Mouse (Mus musculus): ENCODE data around the gene Hpdl.

The Hpdl gene

DNA sequence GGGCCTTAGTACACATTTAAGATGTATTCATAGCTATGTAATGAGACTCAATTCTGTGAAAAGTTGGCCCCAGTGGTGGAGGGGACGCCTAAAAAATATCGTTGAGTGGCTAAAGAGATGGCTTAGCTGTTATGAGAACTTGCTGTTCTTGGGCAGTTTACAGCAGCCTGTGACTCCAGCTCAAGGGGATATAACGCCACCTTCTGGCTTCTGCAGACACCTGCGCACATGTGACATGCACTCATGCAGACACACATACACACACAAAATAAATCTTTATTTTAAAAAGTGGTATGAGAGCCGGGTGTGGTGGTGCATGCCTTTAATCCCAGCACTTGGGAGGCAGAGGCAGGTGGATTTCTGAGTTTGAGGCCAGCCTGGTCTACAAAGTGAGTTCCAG lies 45.1 kb downstream of the Hpdl start:
- no peak for TF ChIP-seq GATA4 (IDR thresholded peaks at IDR 0.05; ENCODE audit: insufficient replicate concordance, low read length)

All from liver, adult (tissue).